Mouse (Mus musculus) brain, embryonic 14.5 days (tissue): ENCODE measurements at regions not wholly inside any gene's neighbourhood (a gene's known extent, or its start where the extent isn't known, plus 50 kb on each side); places are given as distances from the start of the nearest gene placed in this dataset.
"Not testable (repeated sequence)": the region's sequence is repeated elsewhere in the genome, so short reads cannot be mapped to it uniquely, and the experiment has no call there.

ENCODE experiments used
- CTCF ChIP-seq: fragments of 200-500 bp; IDR thresholded peaks from 2 replicates; pipeline ENCODE4 v1.5.1; 2012; ENCODE audit warnings: inconsistent platforms, mild to moderate bottlenecking, moderate library complexity, borderline replicate concordance; ENCODE audit not compliant: insufficient read depth, insufficient read length; ENCODE audit errors: extremely low read depth
- POLR2A ChIP-seq: fragments of 200-500 bp; IDR thresholded peaks from 2 replicates; pipeline ENCODE4 v1.6.1; 2012; ENCODE audit warnings: mild to moderate bottlenecking, inconsistent platforms, borderline replicate concordance; ENCODE audit not compliant: poor library complexity, insufficient read depth, insufficient read length, severe bottlenecking; ENCODE audit errors: extremely low read depth

GRCm38 (mm10) chr14:53776717-53777116, 477.2 kb downstream of the Dad1 start:
- peak; percentile 69 for TF ChIP-seq CTCF
- TF ChIP-seq POLR2A: not testable (repeated sequence)
